Mouse (Mus musculus) brown adipose tissue, adult 24 weeks (tissue): ENCODE results near the gene Ccdc163. TPM values are rescaled to one million over a fixed set of nuclear protein-coding genes. Genes with fewer than 3 reads are reported as not detected.
"Not testable (repeated sequence)": the region's sequence is repeated elsewhere in the genome, so short reads cannot be mapped to it uniquely, and the experiment has no call there.

Experiments
- H3K27ac ChIP-seq: fragments of 200-500 bp; replicated peaks from 2 replicates; pipeline ENCODE4 v1.5.1; 2012; ENCODE audit warnings: low read depth, mild to moderate bottlenecking, low read length
- H3K4me1 ChIP-seq: fragments of 200-500 bp; 2 replicates; pipeline ENCODE4 v1.6.1; 2012; ENCODE audit warnings: low read length, mixed read lengths; ENCODE audit not compliant: control insufficient read depth, insufficient read depth, insufficient read length
- H3K4me3 ChIP-seq: fragments of 200-500 bp; 2 replicates; pipeline ENCODE4 v1.5.1; 2012; ENCODE audit warnings: low read depth, mild to moderate bottlenecking, low read length, moderate library complexity; ENCODE audit not compliant: insufficient read depth
- polyA plus RNA-seq: library from polyadenylated mRNA; stranded (reverse); fragments of >200 nt; gene quantifications from 2 replicates; pipeline ENCODE4 v1.2.4, GENCODE M21; 2012; ENCODE audit not compliant: missing spikeins, insufficient read depth, insufficient read length

Ccdc163 gene
- polyA plus RNA-seq: 12.1 and 12.3 TPM in 2 replicates

DNA sequence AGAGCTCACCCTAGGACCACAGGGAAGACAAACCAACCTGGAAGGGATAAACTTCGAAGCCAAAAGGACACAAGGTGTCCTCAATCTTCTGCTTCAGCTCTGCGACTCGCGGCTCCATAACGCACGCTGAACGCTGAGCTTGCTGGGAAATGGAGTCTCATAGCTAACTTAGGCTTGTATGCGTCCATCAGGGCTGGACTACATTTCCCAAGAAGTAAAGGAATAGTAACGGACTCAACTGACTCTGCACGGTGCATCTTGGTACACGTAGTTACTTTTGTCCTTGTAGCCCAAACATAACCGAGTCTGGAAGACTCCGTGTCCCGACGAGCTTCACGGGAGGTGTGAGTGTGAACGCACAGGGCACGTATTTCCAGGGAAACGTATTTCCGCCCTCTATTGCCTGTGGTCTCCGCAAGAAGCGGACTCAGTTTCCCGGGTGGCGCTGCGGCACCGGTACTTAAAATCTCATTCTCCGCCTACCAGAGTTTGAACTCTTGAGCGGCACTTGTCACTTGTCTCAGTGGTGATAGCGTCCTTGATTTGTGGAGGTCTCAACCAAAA, at the start of gene Ccdc163, which contains the start of gene Mmachc:
Ccdc163 (plus strand) TSS at position 309 of the 564 bp plus-strand sequence.
Mmachc (minus strand) TSS at position 206 of the 564 bp plus-strand sequence.
- H3K4me1 ChIP-seq: no peaks in the 10 kb centered on the region
- H3K27ac ChIP-seq: peak within 1 kb of the TSS; percentile 77
- peak within 1 kb of the TSS; percentile 73 for H3K4me3 ChIP-seq

- no peak overlapping the region for H3K27ac ChIP-seq
These were observed 48.8 kb upstream of the Ccdc163 start for GRCm38 (mm10) chr4:116659474-116659873.

GRCm38 (mm10) chr4:116659916-116660315, 48.4 kb upstream of the Ccdc163 start:
- not testable (repeated sequence) for H3K4me3 ChIP-seq, H3K4me1 ChIP-seq, H3K27ac ChIP-seq

More at GRCm38 (mm10) chr4:116659474-116659873, 48.8 kb upstream of the Ccdc163 start:
- no peak overlapping the region for H3K4me3 ChIP-seq
- 0 out of 2 replicates have a peak, but pooled peaks cover 3% of the 10 kb centered on the region for H3K4me1 ChIP-seq

DNA sequence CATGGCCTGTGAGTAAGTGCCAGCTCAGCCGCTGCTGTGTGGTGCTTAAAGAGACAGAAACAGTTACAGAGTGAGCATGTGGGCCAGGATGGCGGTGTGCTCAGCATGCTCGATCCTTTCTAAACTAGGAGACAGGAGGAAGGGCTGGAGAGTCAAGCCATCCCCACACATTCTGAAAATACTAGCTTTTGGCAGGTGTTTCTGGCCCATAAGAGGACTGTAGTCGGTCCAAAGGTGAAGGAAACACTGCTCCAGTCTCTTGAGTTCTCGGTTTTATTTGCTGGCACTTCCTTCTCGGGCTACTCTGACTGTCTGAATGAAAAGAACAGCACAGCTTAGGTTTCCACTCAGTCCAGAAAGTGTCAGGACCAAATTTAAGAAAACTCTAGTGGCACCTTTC, 47.5 kb upstream of the Ccdc163 start:
- no peak overlapping the region for H3K27ac ChIP-seq
- H3K4me3 ChIP-seq: no peak overlapping the region
- 0 out of 2 replicates have a peak, but pooled peaks cover 3% of the 10 kb centered on the region for H3K4me1 ChIP-seq

- Histone ChIP-seq H3K27ac (no peak overlapping the region), H3K4me3 (no peak overlapping the region), H3K4me1 (no peaks in the 10 kb centered on the region)
These were observed 46.3 kb upstream of the Ccdc163 start for GRCm38 (mm10) chr4:116661998-116662397.

GRCm38 (mm10) chr4:116666625-116667024, 41.7 kb upstream of the Ccdc163 start:
- Histone ChIP-seq H3K4me1 (no peaks in the 10 kb centered on the region), H3K27ac (no peak overlapping the region), H3K4me3 (no peak overlapping the region)

DNA sequence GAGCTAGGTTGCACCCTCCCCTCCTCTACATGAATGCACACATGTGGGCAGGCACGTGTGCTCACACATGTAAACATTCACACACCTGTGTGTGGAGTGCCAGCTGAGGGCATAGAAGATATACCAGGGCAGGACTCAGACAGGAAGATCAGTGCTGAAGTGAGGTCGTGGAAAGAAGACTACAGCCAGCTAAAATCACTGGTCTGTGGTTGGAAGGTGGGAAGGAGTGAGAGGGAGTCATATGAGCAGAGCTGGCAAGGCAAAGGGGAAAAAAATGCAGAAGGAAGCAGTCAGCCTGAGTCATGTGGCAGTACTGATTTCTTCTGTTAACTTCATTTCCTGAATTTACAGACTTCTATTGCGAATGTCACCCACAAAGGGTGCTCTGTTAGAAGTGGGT, 40.2 kb upstream of the Ccdc163 start:
- Histone ChIP-seq H3K27ac (peak overlapping the region; percentile 63), H3K4me3 (no peak overlapping the region), H3K4me1 (no peaks in the 10 kb centered on the region)

DNA sequence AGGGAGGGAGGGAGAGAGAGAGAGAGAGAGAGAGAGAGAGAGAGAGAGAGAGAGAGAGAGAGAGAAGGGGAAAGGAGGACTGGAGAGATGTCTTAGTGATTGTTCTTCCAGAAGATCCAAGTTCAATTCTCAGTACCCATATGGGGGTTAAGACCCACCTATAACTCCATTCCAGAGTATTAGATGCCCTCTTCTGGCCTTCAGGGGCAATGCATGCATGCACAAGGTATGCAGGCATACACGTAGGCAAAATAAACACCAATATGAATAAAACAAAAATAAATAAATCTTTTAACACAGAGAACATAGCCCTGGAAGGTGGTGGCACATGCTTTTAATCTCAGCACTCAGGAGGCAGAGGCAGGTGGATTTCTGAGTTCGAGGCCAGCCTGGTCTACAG, 39.0 kb upstream of the Ccdc163 start:
- no peak overlapping the region for H3K4me3 ChIP-seq
- no peak overlapping the region for H3K27ac ChIP-seq

GRCm38 (mm10) chr4:116672785-116673184, 35.5 kb upstream of the Ccdc163 start:
- H3K4me3 ChIP-seq: no peak overlapping the region
- H3K27ac ChIP-seq: no peak overlapping the region
- H3K4me1 ChIP-seq: no peaks in the 10 kb centered on the region

More for the DNA sequence above, 39.0 kb upstream of the Ccdc163 start:
- no peaks in the 10 kb centered on the region for H3K4me1 ChIP-seq

DNA sequence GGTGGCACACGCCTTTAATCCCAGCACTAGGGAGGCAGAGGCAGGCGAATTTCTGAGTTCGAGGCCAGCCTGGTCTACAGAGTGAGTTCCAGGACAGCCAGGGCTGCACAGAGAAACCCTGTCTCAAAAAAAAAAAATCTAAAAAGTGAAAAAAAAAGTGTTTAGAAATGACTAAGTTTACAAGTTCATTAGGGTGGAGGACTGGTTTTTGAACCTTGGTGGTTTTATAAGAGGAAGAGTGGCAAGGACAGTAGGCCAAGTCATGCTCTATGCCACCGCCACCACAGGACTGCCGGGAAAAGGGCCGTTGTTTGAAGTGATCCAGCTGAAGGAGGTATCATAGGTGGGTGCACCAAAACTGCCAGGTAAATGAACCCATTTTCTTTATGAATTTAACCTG, 33.5 kb upstream of the Ccdc163 start:
- not testable (repeated sequence) for H3K4me1 ChIP-seq, H3K4me3 ChIP-seq, H3K27ac ChIP-seq

DNA sequence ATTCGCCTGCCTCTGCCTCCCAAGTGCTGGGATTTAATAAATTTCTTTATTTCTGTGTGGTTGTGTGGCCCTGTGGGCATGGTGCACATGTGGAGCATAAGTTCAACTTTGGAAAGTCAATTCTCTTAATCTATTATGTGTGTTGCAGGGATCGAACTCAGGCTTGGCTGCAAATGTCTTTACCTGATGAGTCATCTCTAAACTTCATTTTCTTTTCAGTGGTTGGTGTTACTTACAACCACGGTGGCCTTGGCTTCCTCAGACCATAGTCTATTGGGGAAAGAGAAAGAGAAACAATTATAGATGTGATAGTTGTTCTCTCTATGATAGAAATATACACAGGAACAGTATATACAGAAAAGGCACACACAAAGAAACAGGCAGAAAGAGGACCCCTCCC, 32.3 kb upstream of the Ccdc163 start:
- no peak overlapping the region for H3K27ac ChIP-seq
- H3K4me1 ChIP-seq: no peaks in the 10 kb centered on the region
- no peak overlapping the region for H3K4me3 ChIP-seq

- H3K4me1 ChIP-seq: no peaks in the 10 kb centered on the region
- H3K4me3 ChIP-seq: no peak overlapping the region
- H3K27ac ChIP-seq: no peak overlapping the region
These were observed 30.5 kb upstream of the Ccdc163 start for GRCm38 (mm10) chr4:116677808-116678207.

GRCm38 (mm10) chr4:116679141-116679540, 29.2 kb upstream of the Ccdc163 start:
- no peak overlapping the region for H3K4me3 ChIP-seq
- H3K27ac ChIP-seq: no peak overlapping the region
- H3K4me1 ChIP-seq: no peaks in the 10 kb centered on the region

- not testable (repeated sequence) for H3K4me1 ChIP-seq, H3K27ac ChIP-seq, H3K4me3 ChIP-seq
These were observed 27.8 kb upstream of the Ccdc163 start for GRCm38 (mm10) chr4:116680521-116680920.

- Histone ChIP-seq H3K27ac (no peak overlapping the region), H3K4me1 (peaks cover 5% of the 10 kb centered on the region), H3K4me3 (no peak overlapping the region)
These were observed 24.4 kb upstream of the Ccdc163 start for GRCm38 (mm10) chr4:116683957-116684356.

DNA sequence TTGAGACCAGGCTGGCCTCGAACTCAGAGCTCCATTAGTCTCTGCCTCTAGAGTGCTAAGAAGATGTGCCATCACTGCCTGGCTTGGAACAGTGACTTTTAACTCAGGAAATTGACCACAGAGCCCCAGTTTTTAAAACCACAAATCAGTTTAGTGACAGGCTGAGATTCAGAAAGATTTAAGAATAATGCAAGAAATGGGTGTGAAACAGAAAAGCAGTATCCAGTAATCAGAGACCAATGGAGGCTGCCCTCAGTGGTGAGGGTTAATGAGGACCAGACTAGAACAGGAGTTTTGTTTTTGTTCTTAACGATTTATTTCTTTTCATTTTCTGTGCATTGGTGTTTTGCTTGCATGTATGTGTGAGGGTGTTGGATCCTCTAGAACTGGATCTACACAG, 23.6 kb upstream of the Ccdc163 start:
- Histone ChIP-seq H3K27ac (peak overlapping the region; percentile 90), H3K4me3 (peak overlapping the region; percentile 93; the same call in 1 of the 2 replicates), H3K4me1 (peaks cover 5% of the 10 kb centered on the region)
